12 mouse cellular contexts compared by ENCODE assay signal in the genomic region with DNA sequence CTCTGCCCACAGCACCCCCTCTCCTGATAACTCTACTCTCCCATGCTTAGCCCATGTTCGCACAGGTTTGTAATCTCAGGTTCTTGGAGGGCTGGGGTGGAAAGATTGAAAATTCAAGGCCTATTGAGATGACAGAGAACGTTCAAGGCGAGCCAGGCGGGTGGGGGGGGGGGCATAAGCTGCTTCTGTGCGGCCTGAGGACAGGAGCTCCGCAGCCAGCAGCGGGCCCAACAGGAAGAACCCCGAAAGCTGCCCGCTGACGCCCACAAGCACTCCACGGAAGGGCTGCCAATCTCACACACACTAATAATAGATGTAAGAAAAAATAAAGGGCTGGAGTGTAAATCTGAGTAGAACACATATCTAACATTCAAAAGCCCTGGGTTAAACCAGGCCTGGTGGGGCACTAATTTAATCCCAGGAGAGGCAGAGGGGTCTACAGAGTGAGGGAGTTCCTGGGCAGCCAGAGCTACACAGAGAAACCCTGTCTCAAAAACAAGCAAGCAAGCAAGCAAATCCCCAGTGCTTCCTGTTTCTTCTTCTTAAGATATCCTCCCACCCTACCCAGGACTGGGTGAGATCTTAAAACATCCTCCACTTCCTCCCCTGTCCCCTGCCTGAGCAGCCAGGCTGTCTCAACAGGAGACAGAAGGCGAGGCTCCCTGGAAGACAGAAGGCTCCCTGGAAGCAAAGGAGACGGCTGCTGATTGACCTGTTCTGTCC. TPM values are rescaled to one million over a fixed set of nuclear protein-coding genes. Genes with fewer than 3 reads are reported as not detected.
DNase-seq lines count a peak whose midpoint lies in the region; ATAC-seq and TF ChIP-seq lines count a peak whose summit lies in the region.
"Had no signal": no experiment of that assay in that cellular context is flagged by ENCODE, and none has a peak within 500 bp of the region (broad histone marks: within the 10 kb centered on the region; RNA-seq: fewer than 3 reads in every experiment).

No protein-coding gene starts in this region.

- H3K4me2 ChIP-seq in heart, embryonic 16.5 days (ENCODE audit: low read depth, low read length) = no peak overlapping the region
- H3K4me2 ChIP-seq in liver, postnatal 0 days (ENCODE audit: low read depth, low read length) = 0 out of 2 replicates have a peak overlapping the region, but pooled peaks have one; percentile 6
- no peak overlapping the region for H3K4me2 ChIP-seq in midbrain, postnatal 0 days (ENCODE audit: low read depth, low read length, poor library complexity, severe bottlenecking)
- H3K4me2 ChIP-seq: intestine, embryonic 15.5 days; midbrain, embryonic 11.5 days had no signal

- 0 out of 2 replicates have a peak, but pooled peaks cover 5% of the 10 kb centered on the region for H3K36me3 ChIP-seq in heart, embryonic 16.5 days (ENCODE audit: control insufficient read depth, insufficient read depth)
- peaks cover 7% of the 10 kb centered on the region for H3K36me3 ChIP-seq in liver, postnatal 0 days (replicated peaks; ENCODE audit: insufficient read depth, low read length)
- peaks cover 6% of the 10 kb centered on the region; the same call in 1 of the 2 replicates for H3K36me3 ChIP-seq in midbrain, postnatal 0 days (ENCODE audit: insufficient read depth, low read length)

- peaks cover 5% of the 10 kb centered on the region; the same call in 1 of the 2 replicates for H3K27me3 ChIP-seq in heart, embryonic 16.5 days (ENCODE audit: control insufficient read depth, insufficient read depth, low read length)
- no peaks in the 10 kb centered on the region for H3K27me3 ChIP-seq in liver, postnatal 0 days (ENCODE audit: insufficient read depth, low read length)
- peaks cover 4% of the 10 kb centered on the region; the same call in 1 of the 2 replicates for H3K27me3 ChIP-seq in midbrain, postnatal 0 days (ENCODE audit: insufficient read depth, low read length)
- H3K27me3 ChIP-seq: intestine, embryonic 15.5 days had no signal

- TF ChIP-seq CTCF in liver, postnatal 0 days (IDR thresholded peaks at IDR 0.05; ENCODE audit: low read depth) = no peak
- TF ChIP-seq CTCF in midbrain, postnatal 0 days (IDR thresholded peaks at IDR 0.05) = no peak

- no peak overlapping the region for H3K4me3 ChIP-seq in heart, embryonic 16.5 days (ENCODE audit: low read length)
- no peak overlapping the region for H3K4me3 ChIP-seq in liver, postnatal 0 days (ENCODE audit: low read depth, low read length)
- no peak overlapping the region for H3K4me3 ChIP-seq in midbrain, postnatal 0 days (ENCODE audit: low read depth, low read length)
- H3K4me3 ChIP-seq: intestine, embryonic 15.5 days had no signal

- no peak for DNase-seq in heart, postnatal 25 days (ENCODE audit: low spot score)
- peak; percentile 74 to 79 for DNase-seq in spleen, postnatal 36 days (ENCODE audit: low spot score in 2 of 2)
- DNase-seq in spleen, postnatal 4 days (ENCODE audit: low spot score in 2 of 2) = no peak
- DNase-seq in liver, postnatal 0 days = no peak
- peak; percentile 61 for DNase-seq in thymus, postnatal 14 days
- DNase-seq in midbrain, postnatal 0 days (ENCODE audit: low spot score) = no peak
- DNase-seq in urinary bladder, postnatal 36 days (ENCODE audit: low spot score in 2 of 2) = no peak
- DNase-seq: cerebellum, adult 11-12 months; gastrocnemius, postnatal 10 days had no signal

- 50% methylated on average over 13 of the region's 13 CpGs for WGBS in heart, embryonic 16.5 days
- 29% methylated on average over 13 of the region's 13 CpGs for WGBS in liver, postnatal 0 days (ENCODE audit: insufficient replicate concordance)
- 64% methylated on average over 13 of the region's 13 CpGs for WGBS in midbrain, postnatal 0 days

- H3K4me1 ChIP-seq in heart, embryonic 16.5 days (ENCODE audit: control insufficient read depth, insufficient read depth, low read length) = peaks cover 24% of the 10 kb centered on the region
- H3K4me1 ChIP-seq in liver, postnatal 0 days (ENCODE audit: insufficient read depth) = peaks cover 31% of the 10 kb centered on the region
- peaks cover 10% of the 10 kb centered on the region for H3K4me1 ChIP-seq in midbrain, postnatal 0 days (ENCODE audit: insufficient read depth, low read length)

- ATAC-seq in heart, embryonic 16.5 days (replicated peaks; ENCODE audit: extremely low read depth, insufficient read depth, low FRiP score) = no peak
- no peak for ATAC-seq in liver, postnatal 0 days
- no peak for ATAC-seq in midbrain, postnatal 0 days (ENCODE audit: low FRiP score)
- ATAC-seq: intestine, embryonic 15.5 days had no signal

- H3K27ac ChIP-seq in heart, embryonic 16.5 days (ENCODE audit: low read length) = peak overlapping the region; percentile 51
- peak overlapping the region; percentile 78 for H3K27ac ChIP-seq in liver, postnatal 0 days (ENCODE audit: low read depth)
- H3K27ac ChIP-seq in midbrain, postnatal 0 days (ENCODE audit: low read depth, low read length) = no peak overlapping the region
- H3K27ac ChIP-seq: intestine, embryonic 15.5 days had no signal

- TF ChIP-seq EP300 in liver, postnatal 0 days (IDR thresholded peaks at IDR 0.05; ENCODE audit: low read depth) = no peak

- intact Hi-C loops in heart, postnatal 25 days (cut with DNase I) = loop anchor here (5.0 kb wide), 1 partner anchor 36 kb away; no protein-coding TSS in a partner anchor

- H3K9ac ChIP-seq in heart, embryonic 16.5 days (ENCODE audit: low read length) = 0 out of 2 replicates have a peak overlapping the region, but pooled peaks have one; percentile 5
- no peak overlapping the region for H3K9ac ChIP-seq in liver, postnatal 0 days (replicated peaks)
- H3K9ac ChIP-seq in midbrain, postnatal 0 days (replicated peaks; ENCODE audit: low read length, poor library complexity, severe bottlenecking) = no peak overlapping the region
- H3K9ac ChIP-seq: intestine, embryonic 15.5 days had no signal

- H3K9me3 ChIP-seq in heart, embryonic 16.5 days (replicated peaks; ENCODE audit: control insufficient read depth, low read length) = no peaks in the 10 kb centered on the region
- H3K9me3 ChIP-seq in liver, postnatal 0 days (ENCODE audit: low read length) = no peaks in the 10 kb centered on the region
- H3K9me3 ChIP-seq in midbrain, postnatal 0 days (ENCODE audit: low read length) = no peaks in the 10 kb centered on the region
- H3K9me3 ChIP-seq: intestine, embryonic 15.5 days had no signal

RNA-seq across cellular contexts. Expression of gene Rad9a, which starts 2.3 kb away (rescaled TPM):
- polyA plus RNA-seq in heart, embryonic 16.5 days (2015; fragmentation: Nextera tagmentation; extraction: Ambion mirVana) = 19.9 and 21.1 TPM in 2 replicates
- total RNA-seq in heart, postnatal 25 days (2021) = 1 to 10 TPM; 5.3 to 5.8 TPM
- 8.0 and 9.0 TPM in 2 replicates for polyA plus RNA-seq in liver, postnatal 0 days (2015; fragmentation: Nextera tagmentation; extraction: Ambion mirVana)
- 18.0 and 22.8 TPM in 2 replicates for total RNA-seq in midbrain, postnatal 0 days (2014; rRNA removed)
- 14.7 and 17.0 TPM in 2 replicates for polyA plus RNA-seq in midbrain, postnatal 0 days (2015; fragmentation: Nextera tagmentation; extraction: Ambion mirVana)

RNA-seq across cellular contexts. Expression of gene Clcf1, which starts 10.3 kb away (rescaled TPM):
- 1.5 and 1.7 TPM in 2 replicates for polyA plus RNA-seq in heart, embryonic 16.5 days (2015; fragmentation: Nextera tagmentation; extraction: Ambion mirVana)
- total RNA-seq in heart, postnatal 25 days (2021) = 1 to 10 TPM in 1 of 2 experiments, under 1 TPM in 1; 0.94 to 2.0 TPM
- 0.91 and 1.1 TPM in 2 replicates for polyA plus RNA-seq in liver, postnatal 0 days (2015; fragmentation: Nextera tagmentation; extraction: Ambion mirVana)
- total RNA-seq in midbrain, postnatal 0 days (2014; rRNA removed) = 0.99 and 1.2 TPM in 2 replicates
- polyA plus RNA-seq in midbrain, postnatal 0 days (2015; fragmentation: Nextera tagmentation; extraction: Ambion mirVana) = 0.28 and 0.44 TPM in 2 replicates

RNA-seq across cellular contexts. Expression of gene AC109138.7, which starts 10.4 kb away (rescaled TPM):
- polyA plus RNA-seq in heart, embryonic 16.5 days (2015; fragmentation: Nextera tagmentation; extraction: Ambion mirVana) = not detected in 2 replicates
- not detected for total RNA-seq in heart, postnatal 25 days (2021)
- not detected in 2 replicates for polyA plus RNA-seq in liver, postnatal 0 days (2015; fragmentation: Nextera tagmentation; extraction: Ambion mirVana)
- not detected in 2 replicates for total RNA-seq in midbrain, postnatal 0 days (2014; rRNA removed)
- not detected in 2 replicates for polyA plus RNA-seq in midbrain, postnatal 0 days (2015; fragmentation: Nextera tagmentation; extraction: Ambion mirVana)
- total RNA-seq: gastrocnemius, postnatal 10 days had no signal
- polyA plus RNA-seq: intestine, embryonic 15.5 days; midbrain, embryonic 11.5 days had no signal

RNA-seq across cellular contexts. Expression of gene Ppp1ca, which starts 11.9 kb away (rescaled TPM):
- 813 and 866 TPM in 2 replicates for polyA plus RNA-seq in heart, embryonic 16.5 days (2015; fragmentation: Nextera tagmentation; extraction: Ambion mirVana)
- 100 to 1,000 TPM; 337 TPM for total RNA-seq in heart, postnatal 25 days (2021)
- 269 and 284 TPM in 2 replicates for polyA plus RNA-seq in liver, postnatal 0 days (2015; fragmentation: Nextera tagmentation; extraction: Ambion mirVana)
- 535 and 592 TPM in 2 replicates for total RNA-seq in midbrain, postnatal 0 days (2014; rRNA removed)
- 510 and 531 TPM in 2 replicates for polyA plus RNA-seq in midbrain, postnatal 0 days (2015; fragmentation: Nextera tagmentation; extraction: Ambion mirVana)

RNA-seq across cellular contexts. Expression of gene Tbc1d10c, which starts 12.7 kb away (rescaled TPM):
- 10.8 and 26.5 TPM in 2 replicates for polyA plus RNA-seq in heart, embryonic 16.5 days (2015; fragmentation: Nextera tagmentation; extraction: Ambion mirVana)
- total RNA-seq in heart, postnatal 25 days (2021) = 1 to 10 TPM; 9.2 to 9.3 TPM
- polyA plus RNA-seq in liver, postnatal 0 days (2015; fragmentation: Nextera tagmentation; extraction: Ambion mirVana) = 8.4 and 9.9 TPM in 2 replicates
- total RNA-seq in midbrain, postnatal 0 days (2014; rRNA removed) = 0.49 and 1.9 TPM in 2 replicates
- 1.2 and 1.6 TPM in 2 replicates for polyA plus RNA-seq in midbrain, postnatal 0 days (2015; fragmentation: Nextera tagmentation; extraction: Ambion mirVana)

Comparison
In these comparisons a context has a peak if more than half of its experiments do, and no peak if none do; other contexts are left out.
1. DNase-seq: peak in spleen, postnatal 36 days (2 of 2) and thymus, postnatal 14 days (single experiment); none in heart, postnatal 25 days (single experiment), spleen, postnatal 4 days (0 of 2), liver, postnatal 0 days (single experiment), midbrain, postnatal 0 days (single experiment) and urinary bladder, postnatal 36 days (0 of 2).